Mouse (Mus musculus) heart, postnatal 36 days (tissue): ENCODE results near the gene Cfi. TPM values are rescaled to one million over a fixed set of nuclear protein-coding genes. Genes with fewer than 3 reads are reported as not detected.

Experiments
- DNase-seq, 2 experiments: peaks; one replicate each; pipeline ENCODE4 v3.0.0; 2021 to 2022
- intact Hi-C: fragments of 180-260 bp; cut with DNase I; formaldehyde crosslinking; loops from one replicate; pipeline ENCODE4 v1.15.1; 2025
- total RNA-seq, 2 experiments: library from RNA; stranded (reverse); gene quantifications; 2 replicates each; pipeline ENCODE4 v1.2.3; 2021

Gene Cfi
- total RNA-seq, 2 experiments from 2014 or later: 0.92 to 1.1 TPM

GRCm38 (mm10) chr3:129913241-129913640 is 77.6 kb downstream of the Cfi start:
- intact Hi-C loops: no loop called here
- no peak for DNase-seq

GRCm38 (mm10) chr3:129917424-129917823 is 81.7 kb downstream of the Cfi start:
- no peak for DNase-seq
- intact Hi-C loops: loop anchor here (5.0 kb wide), 1 partner anchor 80 kb away; no protein-coding TSS in a partner anchor

GRCm38 (mm10) chr3:129918434-129918833 is 82.8 kb downstream of the Cfi start:
- DNase-seq: peak; percentile 67 to 73
- intact Hi-C loops: loop anchor here (1.0 to 5.0 kb wide), 2 partner anchors 79 to 161 kb away; no protein-coding TSS in a partner anchor

- intact Hi-C loops: no loop called here
- DNase-seq: no peak
Measured at GRCm38 (mm10) chr3:129923581-129923980, 87.9 kb downstream of the Cfi start.

Other genes with a start within 250 kb of the Cfi start
- 1 to 10 TPM; 2.4 to 3.5 TPM for gene Egf, start 80.6 kb upstream of the Cfi start, total RNA-seq
- gene Lrit3, start 31.9 kb upstream of the Cfi start, total RNA-seq: not detected
- gene Rrh, start 13.3 kb upstream of the Cfi start, total RNA-seq: not detected
- 10 to 100 TPM; 13.8 to 21.3 TPM for gene Gar1, start 4.5 kb upstream of the Cfi start, total RNA-seq
- gene Pla2g12a, start 42.7 kb downstream of the Cfi start, total RNA-seq: 10 to 100 TPM; 41.2 to 53.0 TPM
- 10 to 100 TPM; 12.5 to 13.6 TPM for gene Casp6, start 65.5 kb downstream of the Cfi start, total RNA-seq
- 1 to 10 TPM; 2.4 to 2.7 TPM for gene Mcub, start 134.3 kb downstream of the Cfi start, total RNA-seq
- gene Sec24b, start 225.7 kb downstream of the Cfi start, total RNA-seq: 10 to 100 TPM; 28.4 to 35.1 TPM